Mouse (Mus musculus) intestine, embryonic 16.5 days (tissue): ENCODE data around the gene Foxp1. TPM values are rescaled to one million over a fixed set of nuclear protein-coding genes. Genes with fewer than 3 reads are reported as not detected.

Experiments
- ATAC-seq: fragments of 200-750 bp; cut with Nextera tagmentation; 2 replicates; pipeline ENCODE4 v1.8.0; 2017; ENCODE audit warnings: moderate TSS enrichment, moderate library complexity
- H3K27ac ChIP-seq: fragments of 300-500 bp; sonication (generic); 2 replicates; pipeline ENCODE4 v1.5.1; 2014; ENCODE audit warnings: mild to moderate bottlenecking, low read length
- H3K27me3 ChIP-seq: fragments of 300-500 bp; sonication (generic); replicated peaks from 2 replicates; pipeline ENCODE4 v1.6.1; 2014; ENCODE audit warnings: low read length, control low read depth, mixed read lengths; ENCODE audit not compliant: control insufficient read depth, insufficient read depth
- H3K36me3 ChIP-seq: fragments of 300-500 bp; sonication (generic); 2 replicates; pipeline ENCODE4 v1.6.1; 2014; ENCODE audit warnings: low read length, control low read depth; ENCODE audit not compliant: control insufficient read depth, insufficient read depth
- H3K4me1 ChIP-seq: fragments of 300-500 bp; sonication (generic); 2 replicates; pipeline ENCODE4 v1.6.1; 2014; ENCODE audit warnings: low read length, control low read depth, mixed read lengths; ENCODE audit not compliant: control insufficient read depth, insufficient read depth
- H3K4me2 ChIP-seq: fragments of 300-500 bp; sonication (generic); 2 replicates; pipeline ENCODE4 v1.6.1; 2014; ENCODE audit warnings: low read depth, low read length, control low read depth
- H3K4me3 ChIP-seq: fragments of 300-500 bp; sonication (generic); 2 replicates; pipeline ENCODE4 v1.5.1; 2014; ENCODE audit warnings: mild to moderate bottlenecking, low read length
- H3K9ac ChIP-seq: fragments of 300-500 bp; sonication (generic); 2 replicates; pipeline ENCODE4 v1.6.1; 2014; ENCODE audit warnings: low read depth, low read length
- H3K9me3 ChIP-seq: fragments of 300-500 bp; sonication (generic); 2 replicates; pipeline ENCODE4 v1.6.1; 2016; ENCODE audit warnings: low read length, control low read depth; ENCODE audit not compliant: control insufficient read depth
- WGBS: fragments of 180-500 bp; shearing (Covaris S2); extraction: QIAGEN DNeasy Blood & Tissue Kit; methylation state at CpG from one replicate; pipeline ENCODE4 v1.1.7; 2014; 5-methylcytosine and 5-hydroxymethylcytosine counted together
- polyA plus RNA-seq: library from polyadenylated mRNA; unstranded; fragments of >200 nt; fragmentation: Nextera tagmentation; extraction: Ambion mirVana; gene quantifications from 2 replicates; pipeline ENCODE4 v1.2.1, GENCODE M21; 2015

Foxp1 gene
- polyA plus RNA-seq, 1 experiment from 2014 or later, result 74.8 TPM

DNA sequence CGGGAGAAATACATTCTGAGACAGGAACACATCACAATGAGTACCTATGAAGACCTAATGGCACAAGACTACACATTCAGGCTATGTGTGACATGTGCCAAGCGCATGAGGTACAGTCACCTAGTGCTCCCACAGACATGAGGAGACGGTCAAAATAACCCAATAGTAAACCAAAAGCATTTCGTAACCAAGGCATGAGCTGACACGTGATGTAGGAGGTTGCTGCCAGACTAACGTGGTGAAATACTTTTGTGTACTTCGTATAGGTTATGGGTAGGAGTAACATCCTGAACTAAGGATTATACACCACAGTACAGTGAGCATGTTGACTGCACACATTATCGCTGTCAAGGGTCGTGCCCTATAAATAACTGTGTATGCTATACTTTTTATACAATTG is 520.9 kb downstream of the Foxp1 start:
- no peak for ATAC-seq
- no peak overlapping the region for H3K9ac ChIP-seq
- no peaks in the 10 kb centered on the region for H3K27me3 ChIP-seq
- H3K4me3 ChIP-seq, result no peak overlapping the region
- no peak overlapping the region for H3K4me2 ChIP-seq
- H3K36me3 ChIP-seq, result peaks cover 7% of the 10 kb centered on the region; the same call in 1 of the 2 replicates
- H3K4me1 ChIP-seq, result no peaks in the 10 kb centered on the region
- no peaks in the 10 kb centered on the region for H3K9me3 ChIP-seq
- 94% methylated on average over 9 of the region's 9 CpGs for WGBS
- H3K27ac ChIP-seq, result no peak overlapping the region

DNA sequence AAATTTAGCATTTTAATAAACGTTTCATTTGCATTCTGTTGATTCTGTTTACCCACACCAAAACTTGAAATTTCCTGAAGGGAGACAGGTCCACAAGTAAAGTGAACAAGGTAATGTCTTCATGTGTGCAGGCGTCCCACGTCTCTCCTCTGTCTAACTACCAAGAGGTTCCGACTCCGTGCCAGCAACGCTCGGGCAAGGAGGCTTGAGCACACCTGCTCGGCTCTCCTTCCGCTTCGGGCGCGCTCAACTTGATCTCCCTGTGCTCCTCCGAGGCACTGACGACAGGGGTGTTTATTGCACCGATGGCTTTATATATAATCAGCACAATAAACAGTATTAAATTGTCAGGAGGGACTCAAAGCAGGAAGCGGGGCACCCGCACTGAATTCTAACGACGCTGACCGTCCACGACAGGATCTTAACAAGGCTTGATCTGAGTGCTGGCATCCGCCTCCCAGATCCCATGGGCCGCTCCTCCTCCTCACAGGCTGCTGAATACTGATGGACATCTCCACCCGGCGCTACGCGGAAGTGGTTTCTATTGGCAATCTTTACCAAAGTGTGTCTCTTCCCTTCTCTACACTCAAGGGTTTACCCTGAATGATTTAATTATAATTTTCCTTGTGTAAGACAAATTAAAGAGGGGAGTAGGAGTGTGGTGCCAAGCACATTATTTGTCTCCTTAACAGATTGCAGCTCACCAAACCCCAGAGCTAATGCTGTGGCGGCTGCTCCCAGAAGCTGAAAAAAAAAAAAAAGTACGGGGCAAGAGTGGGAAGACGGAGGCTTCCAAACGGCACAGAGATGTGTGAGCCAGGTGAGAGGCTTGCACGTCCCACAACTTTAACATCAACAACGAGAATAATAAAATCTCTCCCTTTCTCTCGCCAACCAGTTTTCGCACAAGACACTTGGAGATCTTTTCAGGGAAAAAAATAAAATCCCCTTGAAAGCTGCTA is 523.3 kb downstream of the Foxp1 start:
- Histone ChIP-seq H3K4me3 (no peak overlapping the region), H3K36me3 (peaks cover 7% of the 10 kb centered on the region; the same call in 1 of the 2 replicates), H3K27ac (no peak overlapping the region), H3K9me3 (no peaks in the 10 kb centered on the region), H3K27me3 (no peaks in the 10 kb centered on the region), H3K4me2 (no peak overlapping the region), H3K9ac (no peak overlapping the region), H3K4me1 (peaks cover 12% of the 10 kb centered on the region)
- ATAC-seq, result no peak
- WGBS, result 69% methylated on average over 35 of the region's 35 CpGs

DNA sequence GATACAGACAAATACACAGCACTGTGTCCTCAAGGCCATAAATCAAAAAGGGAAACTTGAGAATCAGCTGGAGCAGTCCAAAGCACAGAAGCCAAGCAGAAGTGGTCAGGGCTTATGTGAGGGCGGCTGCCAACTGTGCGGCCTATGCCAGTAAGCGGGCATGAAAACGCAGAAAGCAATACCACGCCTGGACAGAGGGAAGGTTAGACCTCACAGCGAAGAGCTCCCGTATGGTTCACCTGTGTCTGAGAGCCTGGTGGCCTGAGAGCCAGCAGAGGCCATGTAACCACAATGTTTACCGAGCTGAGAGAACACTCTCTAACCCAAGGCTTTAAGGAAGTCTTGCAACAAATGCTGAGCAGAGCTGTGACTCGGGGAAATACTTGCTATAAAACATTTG is 524.8 kb downstream of the Foxp1 start:
- Histone ChIP-seq H3K4me2 (no peak overlapping the region), H3K9ac (no peak overlapping the region), H3K4me1 (peaks cover 19% of the 10 kb centered on the region), H3K27me3 (no peaks in the 10 kb centered on the region), H3K4me3 (no peak overlapping the region), H3K27ac (no peak overlapping the region), H3K9me3 (no peaks in the 10 kb centered on the region), H3K36me3 (no peaks in the 10 kb centered on the region; the same call in 1 of the 2 replicates)
- ATAC-seq, result no peak
- WGBS, result 77% methylated on average over 9 of the region's 9 CpGs

DNA sequence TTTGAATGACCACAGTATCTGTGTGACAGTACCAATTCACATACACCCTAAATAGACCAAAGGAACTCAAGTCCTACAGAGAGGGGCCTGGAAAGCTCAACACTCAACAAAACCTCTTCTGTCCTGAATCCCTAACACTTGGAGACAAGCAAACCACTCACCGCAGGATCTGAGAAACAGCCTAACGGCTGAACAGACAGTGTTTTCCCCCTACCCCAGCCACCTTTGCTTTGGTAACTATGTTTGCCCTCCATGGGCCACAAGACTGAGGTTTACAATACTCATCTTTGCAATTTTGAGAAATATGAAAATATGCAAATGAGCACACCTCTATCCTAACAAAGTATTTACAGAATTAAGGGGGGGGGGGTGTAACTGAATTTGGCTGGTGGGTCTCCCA is 525.7 kb downstream of the Foxp1 start:
- no peak overlapping the region for H3K9ac ChIP-seq
- H3K4me2 ChIP-seq, result no peak overlapping the region
- no peak for ATAC-seq
- H3K9me3 ChIP-seq, result no peaks in the 10 kb centered on the region
- H3K4me3 ChIP-seq, result no peak overlapping the region
- peaks cover 26% of the 10 kb centered on the region for H3K4me1 ChIP-seq
- H3K27ac ChIP-seq, result no peak overlapping the region
- 94% methylated on average over 2 of the region's 2 CpGs for WGBS
- no peaks in the 10 kb centered on the region for H3K27me3 ChIP-seq
- H3K36me3 ChIP-seq, result no peaks in the 10 kb centered on the region

DNA sequence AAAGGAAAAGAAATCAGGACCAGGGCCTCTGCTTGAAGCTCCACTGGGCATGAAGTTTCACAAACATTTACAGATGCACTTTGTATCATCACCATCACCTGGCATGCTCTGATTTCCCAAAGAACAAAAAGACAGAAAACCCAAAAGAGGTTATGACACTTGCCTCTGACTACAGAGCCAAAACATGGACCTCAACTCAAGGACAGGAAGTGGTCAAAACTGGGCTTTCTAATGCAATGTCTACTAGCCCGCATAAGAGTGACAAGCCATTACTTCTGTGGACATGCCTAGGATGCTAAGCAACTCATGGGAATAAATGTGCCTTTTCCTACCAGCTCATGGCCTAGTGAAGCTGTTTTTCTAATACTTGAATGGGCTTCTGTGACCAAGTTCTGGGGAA is 526.2 kb downstream of the Foxp1 start:
- H3K9me3 ChIP-seq, result no peaks in the 10 kb centered on the region
- no peaks in the 10 kb centered on the region for H3K36me3 ChIP-seq
- no peak overlapping the region for H3K4me3 ChIP-seq
- no peak overlapping the region for H3K27ac ChIP-seq
- no peak overlapping the region for H3K4me2 ChIP-seq
- ATAC-seq, result no peak
- no peak overlapping the region for H3K9ac ChIP-seq
- WGBS, result 85% methylated on average over 1 of the region's 1 CpGs
- H3K4me1 ChIP-seq, result peaks cover 29% of the 10 kb centered on the region
- H3K27me3 ChIP-seq, result no peaks in the 10 kb centered on the region

DNA sequence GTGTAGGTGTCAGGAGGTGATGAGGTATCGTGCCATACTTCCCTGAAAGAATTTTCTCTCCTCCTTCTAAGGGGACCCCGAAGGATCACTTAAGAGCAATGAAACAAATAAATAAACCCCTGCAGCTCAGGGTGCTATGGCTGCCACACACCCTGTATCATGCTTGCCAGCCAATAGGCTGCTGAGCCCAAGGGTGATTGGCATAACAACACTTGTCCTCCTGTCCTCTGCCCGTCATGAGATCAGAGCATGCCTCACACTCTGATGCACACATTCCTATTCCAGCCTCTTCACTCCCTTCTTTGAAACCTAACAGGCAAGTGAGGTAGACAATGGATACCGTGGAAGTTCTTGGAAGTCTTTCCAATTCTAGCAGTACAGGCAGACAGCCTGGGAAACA is 526.8 kb downstream of the Foxp1 start:
- Histone ChIP-seq H3K9me3 (no peaks in the 10 kb centered on the region), H3K27ac (no peak overlapping the region), H3K4me2 (no peak overlapping the region), H3K4me1 (peaks cover 30% of the 10 kb centered on the region), H3K4me3 (no peak overlapping the region), H3K27me3 (no peaks in the 10 kb centered on the region), H3K36me3 (no peaks in the 10 kb centered on the region), H3K9ac (no peak overlapping the region)
- WGBS, result 77% methylated on average over 4 of the region's 4 CpGs
- ATAC-seq, result no peak

DNA sequence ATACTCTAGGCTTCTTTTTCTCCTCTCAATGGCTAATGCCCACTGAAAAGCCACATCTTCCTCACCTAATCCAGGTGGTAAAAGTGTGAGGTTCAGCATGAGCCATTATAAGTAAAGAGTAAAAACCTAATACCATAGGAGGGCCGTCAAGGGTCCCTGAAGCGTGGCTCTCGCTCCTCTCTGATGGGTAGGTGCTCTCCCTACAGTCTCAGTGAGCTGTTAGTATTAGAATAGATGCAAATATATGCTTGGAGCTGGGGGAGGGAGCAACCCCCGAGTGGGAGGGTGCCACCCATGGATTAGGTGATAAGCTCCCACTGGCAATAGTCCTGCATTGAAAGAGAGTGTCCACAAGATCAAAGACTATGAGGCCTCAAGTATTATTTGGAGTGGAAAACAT is 527.6 kb downstream of the Foxp1 start:
- H3K4me1 ChIP-seq, result peaks cover 30% of the 10 kb centered on the region
- H3K36me3 ChIP-seq, result no peaks in the 10 kb centered on the region
- no peaks in the 10 kb centered on the region for H3K9me3 ChIP-seq
- ATAC-seq, result no peak
- H3K27me3 ChIP-seq, result no peaks in the 10 kb centered on the region
- no peak overlapping the region for H3K9ac ChIP-seq
- no peak overlapping the region for H3K4me3 ChIP-seq
- no peak overlapping the region for H3K4me2 ChIP-seq
- no peak overlapping the region for H3K27ac ChIP-seq
- WGBS, result 79% methylated on average over 4 of the region's 4 CpGs

DNA sequence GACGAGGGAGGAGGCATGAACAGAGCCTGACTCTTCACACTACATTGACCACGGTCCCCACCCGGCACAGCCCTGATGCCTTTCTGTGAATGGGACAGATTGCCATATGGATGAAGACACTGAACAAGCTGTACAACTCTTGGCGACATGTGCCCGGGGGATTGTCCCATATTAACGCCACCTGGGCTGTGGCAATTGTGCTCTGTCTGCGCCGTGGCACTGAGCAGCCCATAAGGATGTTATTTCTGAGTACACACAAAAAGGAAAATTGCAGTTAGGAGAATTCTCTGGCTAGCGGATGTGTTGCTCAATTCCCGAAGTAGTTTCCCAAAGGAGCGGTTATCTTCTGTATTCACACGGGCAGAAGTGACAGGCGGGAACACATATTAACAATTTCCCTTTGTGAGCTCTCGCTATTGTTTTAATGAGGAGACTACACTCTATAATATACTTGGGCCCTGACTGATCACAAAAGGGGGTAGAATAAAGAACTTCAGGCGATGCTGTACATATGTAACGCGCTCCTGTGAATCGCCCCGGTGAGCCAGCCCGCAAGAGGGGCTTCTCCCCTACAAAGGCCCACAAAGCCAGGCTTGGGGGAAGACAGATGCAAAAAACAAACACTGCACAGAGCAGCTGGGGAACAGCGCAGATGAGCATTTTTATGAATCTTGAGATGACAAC is 528.3 kb downstream of the Foxp1 start:
- Histone ChIP-seq H3K4me1 (peaks cover 30% of the 10 kb centered on the region), H3K9me3 (no peaks in the 10 kb centered on the region), H3K9ac (no peak overlapping the region), H3K27ac (no peak overlapping the region), H3K4me3 (no peak overlapping the region), H3K36me3 (no peaks in the 10 kb centered on the region), H3K27me3 (no peaks in the 10 kb centered on the region), H3K4me2 (no peak overlapping the region)
- no peak for ATAC-seq
- WGBS, result 69% methylated on average over 21 of the region's 21 CpGs

DNA sequence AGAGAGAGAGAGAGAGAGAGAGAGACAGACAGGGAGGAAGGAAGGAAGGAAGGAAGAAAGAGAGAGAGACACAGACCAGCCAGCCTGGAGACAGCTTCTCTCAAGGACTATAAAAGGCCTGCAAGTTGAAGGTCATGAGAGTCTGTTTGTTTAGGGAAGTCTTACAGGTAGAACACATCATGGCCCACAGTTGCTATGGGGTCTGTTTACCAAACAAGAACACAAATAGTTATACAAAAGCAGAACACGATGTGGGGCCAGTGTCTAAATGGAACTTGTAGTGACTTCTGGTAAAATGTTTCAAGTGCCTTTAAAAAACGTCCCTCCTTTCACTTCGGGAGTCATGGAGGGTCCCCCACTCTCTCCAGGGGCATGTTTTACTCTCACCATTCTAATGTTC is 529.3 kb downstream of the Foxp1 start:
- Histone ChIP-seq H3K36me3 (no peaks in the 10 kb centered on the region), H3K9me3 (no peaks in the 10 kb centered on the region), H3K9ac (no peak overlapping the region), H3K27ac (no peak overlapping the region), H3K4me1 (peaks cover 34% of the 10 kb centered on the region), H3K4me2 (no peak overlapping the region), H3K4me3 (no peak overlapping the region), H3K27me3 (no peaks in the 10 kb centered on the region)
- 45% methylated on average over 3 of the region's 3 CpGs for WGBS
- ATAC-seq, result no peak
